ENCODE assay signal across 8 mouse cellular contexts in genomic region chr15:18189622-18190308, GRCm38 (mm10).
DNase-seq lines count a peak whose midpoint lies in the region; ATAC-seq and TF ChIP-seq lines count a peak whose summit lies in the region.
"Had no signal": no experiment of that assay in that cellular context is flagged by ENCODE, and none has a peak within 500 bp of the region (broad histone marks: within the 10 kb centered on the region; RNA-seq: fewer than 3 reads in every experiment).

No protein-coding gene starts in this region.

- H3K9me3 ChIP-seq in limb, embryonic 13.5 days = no peaks in the 10 kb centered on the region
- H3K9me3 ChIP-seq in limb, embryonic 10.5 days (replicated peaks) = no peaks in the 10 kb centered on the region
- no peaks in the 10 kb centered on the region for H3K9me3 ChIP-seq in forebrain, embryonic 15.5 days
- H3K9me3 ChIP-seq in kidney, embryonic 16.5 days (ENCODE audit: low read length) = no peaks in the 10 kb centered on the region

- H3K4me3 ChIP-seq in limb, embryonic 13.5 days = no peak overlapping the region
- no peak overlapping the region for H3K4me3 ChIP-seq in limb, embryonic 10.5 days
- H3K4me3 ChIP-seq in forebrain, embryonic 15.5 days = no peak overlapping the region
- no peak overlapping the region for H3K4me3 ChIP-seq in kidney, embryonic 16.5 days (ENCODE audit: low read length)
- H3K4me3 ChIP-seq in olfactory bulb, adult 2 months (ENCODE audit: insufficient read depth, low read depth, low read length) = no peak overlapping the region

- 0 out of 2 replicates have a peak, but pooled peaks have one; percentile 28 for ATAC-seq in limb, embryonic 13.5 days (ENCODE audit: low FRiP score, low read depth)
- peak; percentile 99 for ATAC-seq in forebrain, embryonic 15.5 days (replicated peaks)
- peak; percentile 67 for ATAC-seq in kidney, embryonic 16.5 days (ENCODE audit: low FRiP score, low TSS enrichment)
- ATAC-seq in erythroblast, adult 5-6 weeks (replicated peaks; ENCODE audit: low FRiP score, poor library complexity, severe bottlenecking) = no peak

- H3K36me3 ChIP-seq in limb, embryonic 13.5 days = no peaks in the 10 kb centered on the region
- H3K36me3 ChIP-seq in limb, embryonic 10.5 days = no peaks in the 10 kb centered on the region
- H3K36me3 ChIP-seq in forebrain, embryonic 15.5 days = no peaks in the 10 kb centered on the region
- no peaks in the 10 kb centered on the region for H3K36me3 ChIP-seq in kidney, embryonic 16.5 days (ENCODE audit: insufficient read depth, low read length)

- DNase-seq in limb, embryonic 10.5 days (ENCODE audit: low spot score) = no peak
- DNase-seq in right cerebral cortex, adult 2 months (ENCODE audit: low spot score in 2 of 2) = no peak

- no peak overlapping the region for H3K9ac ChIP-seq in limb, embryonic 13.5 days
- no peak overlapping the region for H3K9ac ChIP-seq in forebrain, embryonic 15.5 days (replicated peaks)
- H3K9ac ChIP-seq in kidney, embryonic 16.5 days (replicated peaks; ENCODE audit: low read length) = no peak overlapping the region

- no peak overlapping the region for H3K4me2 ChIP-seq in limb, embryonic 13.5 days (replicated peaks)
- no peak overlapping the region for H3K4me2 ChIP-seq in forebrain, embryonic 15.5 days (replicated peaks)
- no peak overlapping the region for H3K4me2 ChIP-seq in kidney, embryonic 16.5 days (replicated peaks; ENCODE audit: low read depth, low read length)
- H3K4me2 ChIP-seq: liver, embryonic 11.5 days had no signal

- TF ChIP-seq CTCF in olfactory bulb, adult 2 months (IDR thresholded peaks at IDR 0.05; ENCODE audit: insufficient read depth, low read depth, low read length) = no peak

- H3K27ac ChIP-seq in limb, embryonic 13.5 days = no peak overlapping the region
- H3K27ac ChIP-seq in limb, embryonic 10.5 days = no peak overlapping the region
- H3K27ac ChIP-seq in forebrain, embryonic 15.5 days (replicated peaks) = peak overlapping the region; percentile 71
- no peak overlapping the region for H3K27ac ChIP-seq in kidney, embryonic 16.5 days (ENCODE audit: low read length)
- peak overlapping the region; percentile 66; the same call in 1 of the 2 replicates for H3K27ac ChIP-seq in olfactory bulb, adult 2 months (ENCODE audit: insufficient read depth, low read depth, low read length)

- no peaks in the 10 kb centered on the region for H3K27me3 ChIP-seq in limb, embryonic 13.5 days
- H3K27me3 ChIP-seq in limb, embryonic 10.5 days (ENCODE audit: low read depth, poor library complexity, severe bottlenecking) = no peaks in the 10 kb centered on the region
- no peaks in the 10 kb centered on the region for H3K27me3 ChIP-seq in forebrain, embryonic 15.5 days
- no peaks in the 10 kb centered on the region for H3K27me3 ChIP-seq in kidney, embryonic 16.5 days (ENCODE audit: insufficient read depth, low read length)

- TF ChIP-seq POLR2A in olfactory bulb, adult 2 months (IDR thresholded peaks at IDR 0.05; ENCODE audit: insufficient read depth, low read depth, low read length) = no peak

- WGBS in limb, embryonic 13.5 days = 29% methylated on average over 5 of the region's 5 CpGs
- WGBS in limb, embryonic 10.5 days = 52% methylated on average over 5 of the region's 5 CpGs
- 20% methylated on average over 5 of the region's 5 CpGs for WGBS in forebrain, embryonic 15.5 days
- WGBS in kidney, embryonic 16.5 days = 38% methylated on average over 5 of the region's 5 CpGs
- WGBS in olfactory bulb, adult 2 months = 24% methylated on average over 5 of the region's 5 CpGs

- peaks cover 5% of the 10 kb centered on the region; the same call in 1 of the 2 replicates for H3K4me1 ChIP-seq in limb, embryonic 13.5 days
- no peaks in the 10 kb centered on the region for H3K4me1 ChIP-seq in limb, embryonic 10.5 days
- H3K4me1 ChIP-seq in forebrain, embryonic 15.5 days = peaks cover 8% of the 10 kb centered on the region; the same call in 1 of the 2 replicates
- no peaks in the 10 kb centered on the region for H3K4me1 ChIP-seq in kidney, embryonic 16.5 days (ENCODE audit: insufficient read depth, low read length)
- no peaks in the 10 kb centered on the region for H3K4me1 ChIP-seq in olfactory bulb, adult 2 months (ENCODE audit: control insufficient read depth, insufficient read depth, low read length)

Comparison
In these comparisons a context has a peak if more than half of its experiments do, and no peak if none do; other contexts are left out.
1. H3K27ac ChIP-seq: peak in forebrain, embryonic 15.5 days (single experiment) and olfactory bulb, adult 2 months (single experiment); none in limb, embryonic 13.5 days (single experiment), limb, embryonic 10.5 days (single experiment) and kidney, embryonic 16.5 days (single experiment).